Mouse (Mus musculus) E14TG2a.4 (cell line): Measurements from ENCODE around the gene Foxo3.

Experiments used
- H3K27me3 ChIP-seq: 2 replicates; pipeline ENCODE4 v1.6.1; 2014; ENCODE audit warnings: low read length, control low read depth; ENCODE audit not compliant: insufficient read depth
- H3K36me3 ChIP-seq: 2 replicates; pipeline ENCODE4 v1.6.1; 2014; ENCODE audit warnings: low read length, control low read depth; ENCODE audit not compliant: insufficient read depth
- H3K4me1 ChIP-seq: replicated peaks from 2 replicates; pipeline ENCODE4 v1.6.1; 2014; ENCODE audit warnings: low read depth, low read length, control low read depth
- H3K4me3 ChIP-seq: replicated peaks from 2 replicates; pipeline ENCODE4 v1.5.1; 2014; ENCODE audit warnings: mild to moderate bottlenecking, low read length
- H3K9me3 ChIP-seq: 2 replicates; pipeline ENCODE4 v1.6.1; 2014; ENCODE audit warnings: low read length, control low read depth
- CTCF ChIP-seq: conservative IDR thresholded peaks from 2 replicates; pipeline ENCODE4 v1.5.1; 2014; ENCODE audit warnings: low read length
- NANOG ChIP-seq: IDR thresholded peaks from 2 replicates; pipeline ENCODE4 v1.6.1; 2014; ENCODE audit warnings: borderline replicate concordance, low read length, mixed read lengths
- POU5F1 ChIP-seq: IDR thresholded peaks from 2 replicates; pipeline ENCODE4 v1.6.1; 2014; ENCODE audit warnings: low read length, borderline replicate concordance

Gene Foxo3

GRCm38 (mm10) chr10:42276507-42277345 lies at the start of gene Foxo3:
Foxo3 (minus strand) TSS chr10:42276755.
- Histone ChIP-seq H3K4me3 (peak within 1 kb of the TSS; percentile 90), H3K4me1 (peaks cover 33% of the 10 kb centered on the region), H3K36me3 (peaks cover 25% of the 10 kb centered on the region), H3K27me3 (peaks cover 40% of the 10 kb centered on the region), H3K9me3 (peaks cover 15% of the 10 kb centered on the region)
- TF ChIP-seq NANOG (no peak), CTCF (no peak), POU5F1 (no peak)

GRCm38 (mm10) chr10:42325305-42325704 lies 48.8 kb upstream of the Foxo3 start:
- TF ChIP-seq NANOG (no peak), POU5F1 (no peak), CTCF (no peak)
- no peaks in the 10 kb centered on the region for H3K27me3 ChIP-seq
- H3K36me3 ChIP-seq: peaks cover 7% of the 10 kb centered on the region; the same call in 1 of the 2 replicates
- no peaks in the 10 kb centered on the region for H3K9me3 ChIP-seq
- H3K4me3 ChIP-seq: no peak overlapping the region
- no peaks in the 10 kb centered on the region for H3K4me1 ChIP-seq

GRCm38 (mm10) chr10:42323978-42324377 lies 47.4 kb upstream of the Foxo3 start:
- TF ChIP-seq NANOG: no peak
- TF ChIP-seq POU5F1: no peak
- no peak for TF ChIP-seq CTCF
- H3K36me3 ChIP-seq: peaks cover 7% of the 10 kb centered on the region; the same call in 1 of the 2 replicates
- no peaks in the 10 kb centered on the region for H3K4me1 ChIP-seq
- H3K9me3 ChIP-seq: no peaks in the 10 kb centered on the region
- H3K27me3 ChIP-seq: no peaks in the 10 kb centered on the region
- H3K4me3 ChIP-seq: no peak overlapping the region

GRCm38 (mm10) chr10:42313222-42313786 lies 36.7 kb upstream of the Foxo3 start:
- H3K27me3 ChIP-seq: peaks cover 8% of the 10 kb centered on the region
- H3K9me3 ChIP-seq: no peaks in the 10 kb centered on the region
- H3K36me3 ChIP-seq: peaks cover 35% of the 10 kb centered on the region
- TF ChIP-seq CTCF: no peak
- TF ChIP-seq NANOG: no peak
- TF ChIP-seq POU5F1: no peak
- H3K4me3 ChIP-seq: no peak overlapping the region
- H3K4me1 ChIP-seq: peaks cover 6% of the 10 kb centered on the region

- peaks cover 32% of the 10 kb centered on the region for H3K36me3 ChIP-seq
- TF ChIP-seq CTCF: no peak
- TF ChIP-seq POU5F1: no peak
- no peak for TF ChIP-seq NANOG
- H3K9me3 ChIP-seq: no peaks in the 10 kb centered on the region
- H3K4me1 ChIP-seq: peaks cover 10% of the 10 kb centered on the region
- H3K4me3 ChIP-seq: no peak overlapping the region
- peaks cover 8% of the 10 kb centered on the region for H3K27me3 ChIP-seq
These were observed 36.0 kb upstream of the Foxo3 start for GRCm38 (mm10) chr10:42312557-42312956.

GRCm38 (mm10) chr10:42308687-42308987 lies 32.1 kb upstream of the Foxo3 start:
- Histone ChIP-seq H3K4me3 (peak overlapping the region; percentile 27), H3K36me3 (peaks cover 10% of the 10 kb centered on the region), H3K27me3 (peaks cover 21% of the 10 kb centered on the region), H3K9me3 (no peaks in the 10 kb centered on the region), H3K4me1 (peaks cover 10% of the 10 kb centered on the region)
- no peak for TF ChIP-seq NANOG
- TF ChIP-seq POU5F1: no peak
- TF ChIP-seq CTCF: no peak

- no peaks in the 10 kb centered on the region for H3K9me3 ChIP-seq
- TF ChIP-seq CTCF (peak; percentile 64), NANOG (no peak), POU5F1 (no peak)
- H3K4me1 ChIP-seq: peaks cover 10% of the 10 kb centered on the region
- H3K36me3 ChIP-seq: peaks cover 6% of the 10 kb centered on the region
- H3K27me3 ChIP-seq: peaks cover 22% of the 10 kb centered on the region
- peak overlapping the region; percentile 27 for H3K4me3 ChIP-seq
These were observed 31.6 kb upstream of the Foxo3 start for GRCm38 (mm10) chr10:42307980-42308686.

- no peak overlapping the region for H3K4me3 ChIP-seq
These were observed 29.9 kb upstream of the Foxo3 start for GRCm38 (mm10) chr10:42306422-42306821.

GRCm38 (mm10) chr10:42300805-42301204 lies 24.2 kb upstream of the Foxo3 start:
- H3K4me3 ChIP-seq: no peak overlapping the region
- no peaks in the 10 kb centered on the region for H3K9me3 ChIP-seq
- peaks cover 5% of the 10 kb centered on the region; the same call in 1 of the 2 replicates for H3K4me1 ChIP-seq
- TF ChIP-seq POU5F1 (no peak), CTCF (no peak), NANOG (no peak)
- peaks cover 11% of the 10 kb centered on the region for H3K27me3 ChIP-seq
- H3K36me3 ChIP-seq: no peaks in the 10 kb centered on the region

More at GRCm38 (mm10) chr10:42306422-42306821, 29.9 kb upstream of the Foxo3 start:
- peaks cover 22% of the 10 kb centered on the region for H3K27me3 ChIP-seq
- no peak for TF ChIP-seq CTCF
- TF ChIP-seq POU5F1: no peak
- no peak for TF ChIP-seq NANOG
- H3K9me3 ChIP-seq: no peaks in the 10 kb centered on the region
- H3K36me3 ChIP-seq: no peaks in the 10 kb centered on the region
- H3K4me1 ChIP-seq: peaks cover 10% of the 10 kb centered on the region
